Mouse (Mus musculus): ENCODE results near the gene Sf3a3. TPM values are rescaled to one million over a fixed set of nuclear protein-coding genes. Genes with fewer than 3 reads are reported as not detected.

The Sf3a3 gene
- total and polyA plus RNA-seq, 3 experiments: 127 to 295 (median 144) TPM

DNA sequence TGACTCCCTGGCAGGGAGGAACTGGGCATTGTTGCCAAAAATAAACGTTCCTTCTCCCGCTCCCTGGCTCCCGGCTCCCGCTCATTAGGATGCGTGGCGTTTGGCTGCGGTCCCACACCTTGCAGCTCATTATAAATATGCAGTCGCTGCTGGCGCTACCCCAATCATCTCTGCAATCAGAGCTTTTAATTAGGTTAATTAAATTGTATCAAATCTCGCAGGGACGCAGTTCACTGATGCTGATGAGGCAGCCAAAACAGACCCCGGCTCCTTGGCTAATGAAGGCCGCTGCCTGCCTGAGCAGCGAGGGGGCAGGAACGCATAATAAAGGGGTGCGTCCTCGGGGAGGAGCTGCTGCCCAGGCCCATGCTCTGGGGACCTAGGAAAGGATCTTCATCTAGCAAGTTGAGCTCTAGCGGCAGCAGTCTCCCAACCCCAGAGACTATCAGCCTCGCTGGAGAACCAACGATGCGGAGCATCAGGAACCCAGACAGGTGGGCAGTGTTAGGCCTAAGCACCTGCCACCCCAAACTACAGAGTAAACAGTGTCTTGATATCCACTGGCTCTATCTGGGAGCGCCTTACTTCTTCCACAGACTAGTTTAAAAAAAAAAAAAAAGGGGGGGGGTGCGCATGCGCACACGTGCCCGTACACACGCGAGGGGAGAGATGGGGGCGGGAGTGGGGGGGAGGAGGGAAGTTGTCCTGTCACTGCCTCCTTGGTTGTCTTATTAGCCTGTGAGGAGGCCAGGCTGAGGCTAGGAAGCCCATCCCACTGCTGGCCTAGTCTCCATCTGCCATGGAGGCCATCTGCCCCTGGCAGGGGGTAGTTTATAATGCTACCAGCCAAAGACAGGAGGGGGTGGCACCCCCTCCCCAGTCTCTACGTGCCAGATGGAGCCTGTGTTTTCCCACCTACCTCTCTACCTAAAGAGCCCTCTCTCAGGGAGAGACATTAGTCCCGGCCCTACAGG, 41.9 kb upstream of the Sf3a3 start:
- H3K4me3 ChIP-seq (ENCODE audit: control insufficient read depth in 1 of 2, insufficient read depth in 1 of 2, low read depth in 2 of 2, low read length in 2 of 2): no peak overlapping the region

DNA sequence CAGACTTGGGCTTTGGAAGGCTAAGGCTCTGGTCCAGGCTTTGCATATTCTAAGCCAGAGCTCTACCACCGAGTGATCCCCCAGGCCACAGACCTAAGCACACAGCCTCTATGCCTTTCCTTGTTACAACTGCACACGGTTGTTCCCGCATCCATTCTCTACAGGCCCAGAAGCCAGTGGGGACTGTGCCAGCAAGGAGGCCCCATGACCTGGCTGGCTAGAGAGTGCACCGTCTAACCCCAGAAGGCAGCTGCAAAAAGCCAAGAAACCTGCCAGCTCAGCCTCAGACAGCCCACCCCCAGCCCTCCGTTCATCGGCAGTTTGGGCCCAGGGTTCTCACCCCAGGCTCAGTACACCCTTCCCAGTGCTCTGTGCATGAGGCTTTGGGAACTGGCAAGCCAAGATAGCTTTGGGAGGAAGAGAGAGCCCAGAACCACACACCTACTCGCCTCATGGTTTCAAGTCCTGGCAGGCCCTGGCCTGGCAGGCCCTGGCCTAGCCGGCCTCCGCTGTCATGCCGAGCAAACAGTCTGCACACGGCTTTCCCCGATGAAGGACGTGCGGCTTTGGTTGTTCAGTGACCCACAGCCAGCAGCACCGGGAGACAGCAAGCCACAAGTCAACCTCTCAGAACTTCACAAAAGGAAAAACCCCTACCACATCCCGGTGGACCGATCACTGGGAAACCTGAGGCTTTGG, 40.1 kb upstream of the Sf3a3 start:
- no peaks in the 10 kb centered on the region for H3K4me1 ChIP-seq (ENCODE audit: control insufficient read depth in 1 of 2, insufficient read depth in 2 of 2, low read length in 2 of 2)
- no peaks in the 10 kb centered on the region for H3K36me3 ChIP-seq (ENCODE audit: control insufficient read depth in 1 of 2, insufficient read depth in 2 of 2, low read length in 2 of 2)
- TF ChIP-seq MYB (IDR thresholded peaks at IDR 0.05; ENCODE audit: low read depth, low read length): no peak
- no peak for TF ChIP-seq RCOR1 (IDR thresholded peaks at IDR 0.05; ENCODE audit: low read depth, low read length)
- no peak for TF ChIP-seq NELFE (IDR thresholded peaks at IDR 0.05; ENCODE audit: low read depth, low read length)
- TF ChIP-seq MAZ (IDR thresholded peaks at IDR 0.05; ENCODE audit: low read depth, low read length): no peak
- TF ChIP-seq HCFC1 (IDR thresholded peaks at IDR 0.05; ENCODE audit: low read depth, low read length): no peak
- no peak for TF ChIP-seq ZC3H11A (IDR thresholded peaks at IDR 0.05; ENCODE audit: low read depth, low read length)
- no peak for TF ChIP-seq ETS1 (IDR thresholded peaks at IDR 0.05; ENCODE audit: low read depth, low read length)
- no peak for TF ChIP-seq GATA1 (IDR thresholded peaks at IDR 0.05; ENCODE audit: low read depth, low read length)
- no peak for TF ChIP-seq CHD2 (IDR thresholded peaks at IDR 0.05; ENCODE audit: low read length)
- no peak for TF ChIP-seq GABPA (IDR thresholded peaks at IDR 0.05; ENCODE audit: low read depth, low read length)
- TF ChIP-seq POLR2AphosphoS5 (IDR thresholded peaks at IDR 0.05; ENCODE audit: borderline replicate concordance, low read depth, low read length): no peak
- TF ChIP-seq MXI1 (IDR thresholded peaks at IDR 0.05; ENCODE audit: low read depth, low read length): no peak
- TF ChIP-seq TCF12 (IDR thresholded peaks at IDR 0.05; ENCODE audit: low read depth, low read length): no peak
- TF ChIP-seq CTCF (IDR thresholded peaks at IDR 0.05 in 2 of 3, conservative IDR thresholded peaks at IDR 0.05 in 1 of 3; ENCODE audit: control insufficient read depth in 1 of 3, insufficient read depth in 1 of 3, low read depth in 2 of 3, low read length in 3 of 3, poor library complexity in 1 of 3, severe bottlenecking in 1 of 3): no peak
- no peak for TF ChIP-seq E2F4 (IDR thresholded peaks at IDR 0.05; ENCODE audit: borderline replicate concordance, low read depth, low read length)
- no peak for TF ChIP-seq BHLHE40 (IDR thresholded peaks at IDR 0.05; ENCODE audit: borderline replicate concordance, low read depth, low read length)
- TF ChIP-seq NRF1 (IDR thresholded peaks at IDR 0.05; ENCODE audit: insufficient read depth, low read depth, low read length, poor library complexity, severe bottlenecking): no peak
- TF ChIP-seq KAT2A (conservative IDR thresholded peaks at IDR 0.05; ENCODE audit: low read depth, low read length): no peak
- TF ChIP-seq MEF2A (IDR thresholded peaks at IDR 0.05; ENCODE audit: extremely low read depth, insufficient replicate concordance, low read depth, low read length, poor library complexity, severe bottlenecking): no peak
- DNase-seq (ENCODE audit: low read depth, low spot score): no peak
- H3K27me3 ChIP-seq (ENCODE audit: control insufficient read depth in 1 of 2, insufficient read depth in 2 of 2, low read length in 2 of 2): no peaks in the 10 kb centered on the region
- H3K9me3 ChIP-seq (replicated peaks; ENCODE audit: insufficient read depth, low read length): no peaks in the 10 kb centered on the region
- H3K27ac ChIP-seq (ENCODE audit: control insufficient read depth, low read depth, low read length): no peak overlapping the region
- no peak overlapping the region for H3K4me3 ChIP-seq (ENCODE audit: control insufficient read depth in 1 of 2, insufficient read depth in 1 of 2, low read depth in 2 of 2, low read length in 2 of 2)
- no peak overlapping the region for H3K9ac ChIP-seq (ENCODE audit: control insufficient read depth, low read depth, low read length, poor library complexity, severe bottlenecking)
- no peaks in the 10 kb centered on the region for H3K79me2 ChIP-seq (ENCODE audit: control insufficient read depth, insufficient read depth, low read length, poor library complexity)

More for the DNA sequence above, 41.9 kb upstream of the Sf3a3 start:
- H3K4me1 ChIP-seq (ENCODE audit: control insufficient read depth in 1 of 2, insufficient read depth in 2 of 2, low read length in 2 of 2): no peaks in the 10 kb centered on the region
- no peak overlapping the region for H3K9ac ChIP-seq (ENCODE audit: control insufficient read depth, low read depth, low read length, poor library complexity, severe bottlenecking)
- no peaks in the 10 kb centered on the region for H3K79me2 ChIP-seq (ENCODE audit: control insufficient read depth, insufficient read depth, low read length, poor library complexity)
- H3K27me3 ChIP-seq (ENCODE audit: control insufficient read depth in 1 of 2, insufficient read depth in 2 of 2, low read length in 2 of 2): no peaks in the 10 kb centered on the region
- DNase-seq (ENCODE audit: low read depth, low spot score): no peak
- no peaks in the 10 kb centered on the region for H3K36me3 ChIP-seq (ENCODE audit: control insufficient read depth in 1 of 2, insufficient read depth in 2 of 2, low read length in 2 of 2)
- TF ChIP-seq KAT2A (conservative IDR thresholded peaks at IDR 0.05; ENCODE audit: low read depth, low read length) (no peak), CHD1 (IDR thresholded peaks at IDR 0.05; ENCODE audit: low read depth, low read length) (no peak), TAL1 (IDR thresholded peaks at IDR 0.05; ENCODE audit: low read length) (no peak), POLR2AphosphoS2 (IDR thresholded peaks at IDR 0.05; ENCODE audit: low read length) (no peak), NELFE (IDR thresholded peaks at IDR 0.05; ENCODE audit: low read depth, low read length) (no peak), ZMIZ1 (IDR thresholded peaks at IDR 0.05; ENCODE audit: low read depth, low read length) (no peak), USF2 (IDR thresholded peaks at IDR 0.05; ENCODE audit: borderline replicate concordance in 1 of 2, insufficient read depth in 1 of 2, low read depth in 1 of 2, low read length in 2 of 2) (no peak), TCF12 (IDR thresholded peaks at IDR 0.05; ENCODE audit: low read depth, low read length) (no peak), MAZ (IDR thresholded peaks at IDR 0.05; ENCODE audit: low read depth, low read length) (no peak), ELF1 (IDR thresholded peaks at IDR 0.05; ENCODE audit: low read depth, low read length) (no peak)
- H3K9me3 ChIP-seq (replicated peaks; ENCODE audit: insufficient read depth, low read length): no peaks in the 10 kb centered on the region
- no peak overlapping the region for H3K27ac ChIP-seq (ENCODE audit: control insufficient read depth, low read depth, low read length)

Data from MEL (cell line).